Mouse (Mus musculus): Measurements from ENCODE around the gene Tfdp2.

Gene Tfdp2

GRCm38 (mm10) chr9:96308816-96309215, 112.7 kb downstream of the Tfdp2 start:
- DNase-seq (ENCODE audit: low spot score): no peak

- no peak for DNase-seq (ENCODE audit: low spot score)
Observed at GRCm38 (mm10) chr9:96312074-96312473, 116.0 kb downstream of the Tfdp2 start.

- no peak for DNase-seq (ENCODE audit: low spot score)
Observed at GRCm38 (mm10) chr9:96319333-96319732, 123.3 kb downstream of the Tfdp2 start.

- no peak for DNase-seq (ENCODE audit: low spot score)
Observed at GRCm38 (mm10) chr9:96320551-96320980, 124.5 kb downstream of the Tfdp2 start.

- DNase-seq (ENCODE audit: low spot score): no peak
Observed at GRCm38 (mm10) chr9:96322411-96323152, 126.5 kb downstream of the Tfdp2 start.

- no peak for DNase-seq (ENCODE audit: low spot score)
Observed at GRCm38 (mm10) chr9:96324502-96324901, 128.4 kb downstream of the Tfdp2 start.

- no peak for DNase-seq (ENCODE audit: low spot score)
Observed at GRCm38 (mm10) chr9:96326496-96326923, 130.4 kb downstream of the Tfdp2 start.

- DNase-seq (ENCODE audit: low spot score): no peak
Observed at GRCm38 (mm10) chr9:96328226-96328625, 132.2 kb downstream of the Tfdp2 start.

- no peak for DNase-seq (ENCODE audit: low spot score)
Observed at GRCm38 (mm10) chr9:96331146-96331545, 135.1 kb downstream of the Tfdp2 start.

- DNase-seq (ENCODE audit: low spot score): no peak
Observed at GRCm38 (mm10) chr9:96345750-96346149, 149.7 kb downstream of the Tfdp2 start.

- no peak for DNase-seq (ENCODE audit: low spot score)
Observed at GRCm38 (mm10) chr9:96348885-96349284, 152.8 kb downstream of the Tfdp2 start.

- peak; percentile 74 for DNase-seq (ENCODE audit: low spot score)
Observed at GRCm38 (mm10) chr9:96350010-96350409, 153.9 kb downstream of the Tfdp2 start.

- peak; percentile 89 for DNase-seq (ENCODE audit: low spot score)
Observed at GRCm38 (mm10) chr9:96350476-96350875, 154.4 kb downstream of the Tfdp2 start.

GRCm38 (mm10) chr9:96351771-96352170, 155.7 kb downstream of the Tfdp2 start:
- DNase-seq (ENCODE audit: low spot score): peak; percentile 45

GRCm38 (mm10) chr9:96353121-96353769, 157.2 kb downstream of the Tfdp2 start:
- peak; percentile 70 for DNase-seq (ENCODE audit: low spot score)

GRCm38 (mm10) chr9:96353799-96354198, 157.7 kb downstream of the Tfdp2 start:
- peak; percentile 55 for DNase-seq (ENCODE audit: low spot score)

- DNase-seq (ENCODE audit: low spot score): no peak
Observed at GRCm38 (mm10) chr9:96360056-96360455, 164.0 kb downstream of the Tfdp2 start.

GRCm38 (mm10) chr9:96363581-96364140, 167.6 kb downstream of the Tfdp2 start:
- DNase-seq (ENCODE audit: low spot score): peak; percentile 46

- DNase-seq (ENCODE audit: low spot score): peak; percentile 99
Observed at GRCm38 (mm10) chr9:96364141-96364838, 168.2 kb downstream of the Tfdp2 start, which contains the start of gene Atp1b3. Gene Atp1b3, minus strand, starts transcription at chr9:96364442.

- DNase-seq (ENCODE audit: low spot score): no peak
Observed at GRCm38 (mm10) chr9:96365271-96365872, 169.3 kb downstream of the Tfdp2 start.

GRCm38 (mm10) chr9:96369654-96370384, 173.7 kb downstream of the Tfdp2 start:
- DNase-seq (ENCODE audit: low spot score): peak; percentile 31

Data from T-cell, adult 2 months (primary cell).